Mouse (Mus musculus): Measurements from ENCODE around the gene Ficd. TPM values are rescaled to one million over a fixed set of nuclear protein-coding genes. Genes with fewer than 3 reads are reported as not detected.

The Ficd gene
- total RNA-seq, 2 experiments from 2014 or later, result 8.2 to 9.4 TPM

DNA sequence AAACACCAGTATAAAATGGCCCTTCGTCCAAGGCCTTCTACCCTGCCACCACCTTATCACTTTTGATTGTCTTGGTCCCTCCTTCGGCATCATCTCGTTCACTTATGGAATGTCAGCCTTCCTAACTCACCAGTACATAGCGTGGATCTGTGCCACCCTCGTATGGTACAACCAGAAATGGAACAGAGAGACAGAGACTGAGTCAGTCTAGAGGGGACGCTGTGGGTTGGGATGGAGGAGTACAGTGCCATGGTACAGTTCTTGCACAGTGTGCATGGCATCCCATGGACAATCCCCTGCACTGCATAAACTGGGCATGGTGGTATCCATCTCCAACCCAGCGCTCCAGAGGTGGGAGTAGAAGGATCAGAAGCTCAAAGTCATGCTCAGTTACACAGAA is 6.9 kb upstream of the Ficd start:
- DNase-seq (ENCODE audit: low spot score in 2 of 2), result no peak

DNA sequence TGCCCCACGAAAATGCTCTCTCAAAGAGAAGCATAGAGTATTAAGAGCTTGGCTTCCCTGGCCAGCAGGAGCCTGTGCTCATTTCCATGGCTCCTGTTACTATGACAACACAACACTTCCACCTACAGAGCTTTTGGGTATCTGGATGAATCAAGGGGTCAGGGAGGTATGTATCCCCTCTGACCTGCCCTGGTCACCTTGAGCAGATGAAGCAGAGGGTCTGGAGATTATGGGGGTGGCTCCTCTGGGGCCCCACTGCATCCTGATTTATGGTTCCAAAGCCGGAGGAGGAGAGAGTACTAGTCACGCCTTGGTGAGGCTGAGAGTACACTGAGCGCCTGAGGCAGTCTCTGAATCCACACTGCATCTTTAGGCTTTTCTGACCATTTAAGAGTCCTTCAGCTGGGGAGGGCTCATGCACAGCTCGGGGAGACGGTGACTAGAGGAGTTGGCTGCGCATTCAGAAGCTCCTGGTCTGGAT is 4.9 kb upstream of the Ficd start:
- no peak for DNase-seq (ENCODE audit: low spot score in 2 of 2)

DNA sequence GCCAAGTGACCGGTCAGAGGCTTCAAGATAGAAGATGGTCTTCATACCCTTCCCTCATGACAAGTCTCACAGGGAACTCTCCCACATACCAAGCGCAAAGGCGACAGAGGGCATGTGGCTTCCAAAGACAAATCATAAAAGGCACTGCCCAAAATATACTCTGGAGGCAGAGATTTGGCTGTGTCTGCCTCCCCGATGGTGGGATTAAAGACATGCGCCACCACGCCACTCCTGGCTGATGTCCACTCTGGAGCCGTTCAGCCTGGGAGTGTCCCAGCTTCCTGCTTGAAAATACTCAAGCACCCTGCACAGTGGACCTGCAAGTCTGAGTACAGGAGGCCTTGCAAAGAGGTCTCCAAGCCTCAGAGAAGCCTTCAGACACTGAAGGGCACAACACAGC is 4.4 kb upstream of the Ficd start:
- DNase-seq (ENCODE audit: low spot score in 2 of 2), result no peak

DNA sequence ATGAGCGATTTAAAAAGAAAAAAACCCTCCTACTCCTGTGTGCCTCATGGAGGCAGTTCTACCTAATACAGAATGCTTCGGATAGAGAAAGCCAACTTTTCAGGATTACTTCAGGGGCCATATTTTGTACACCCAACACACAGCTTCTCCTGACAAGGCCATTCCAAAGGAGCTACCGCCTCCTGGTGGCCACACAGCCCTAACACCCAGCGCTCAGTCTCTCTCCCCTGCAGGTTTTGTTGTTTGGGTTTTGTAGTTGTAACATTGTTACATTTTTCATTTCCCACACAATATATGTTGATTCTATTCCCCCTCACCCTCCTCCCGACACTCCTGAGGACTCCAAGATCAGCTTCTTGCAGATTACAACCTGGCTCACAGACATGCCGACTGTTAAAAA is 3.4 kb upstream of the Ficd start:
- peak; percentile 72 to 79 for DNase-seq (ENCODE audit: low spot score in 2 of 2)

DNA sequence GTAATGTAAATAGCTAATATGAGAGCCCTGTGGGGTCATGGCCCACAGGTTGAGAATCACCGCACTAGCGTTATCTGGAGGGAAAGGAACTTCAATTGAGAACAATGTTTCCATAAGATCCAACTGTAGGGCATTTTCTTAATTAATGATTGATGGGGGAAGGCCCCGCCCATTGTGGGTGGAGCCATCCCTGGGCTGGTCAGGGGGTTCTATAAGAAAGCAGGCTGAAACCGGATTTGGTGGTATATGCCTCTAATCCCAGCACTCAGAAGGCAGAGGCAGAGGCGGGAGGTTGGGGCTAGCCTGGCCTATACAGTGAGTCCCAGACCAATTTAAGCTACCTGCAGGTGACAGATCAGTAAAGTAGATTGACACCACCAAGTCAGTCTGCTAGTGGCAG is 1.2 kb upstream of the Ficd start:
- no peak for DNase-seq (ENCODE audit: low spot score in 2 of 2)

DNA sequence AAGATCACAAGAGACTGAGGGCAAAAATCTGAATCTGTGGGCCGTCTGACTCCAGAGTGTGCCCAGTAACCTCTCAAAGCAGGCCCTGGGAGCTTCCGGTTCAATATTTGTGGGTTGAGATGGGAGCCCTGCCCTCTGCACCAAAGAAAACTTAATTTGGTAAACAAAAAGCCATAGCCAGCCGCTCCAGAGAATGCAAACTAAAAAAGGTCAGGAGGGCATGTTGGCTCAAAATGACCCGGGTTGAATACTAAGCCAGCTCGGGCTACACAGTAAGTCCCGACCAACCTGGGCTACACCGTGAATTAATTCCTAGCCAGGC is 619 bp upstream of the Ficd start:
- DNase-seq (ENCODE audit: low spot score in 2 of 2), result no peak

DNA sequence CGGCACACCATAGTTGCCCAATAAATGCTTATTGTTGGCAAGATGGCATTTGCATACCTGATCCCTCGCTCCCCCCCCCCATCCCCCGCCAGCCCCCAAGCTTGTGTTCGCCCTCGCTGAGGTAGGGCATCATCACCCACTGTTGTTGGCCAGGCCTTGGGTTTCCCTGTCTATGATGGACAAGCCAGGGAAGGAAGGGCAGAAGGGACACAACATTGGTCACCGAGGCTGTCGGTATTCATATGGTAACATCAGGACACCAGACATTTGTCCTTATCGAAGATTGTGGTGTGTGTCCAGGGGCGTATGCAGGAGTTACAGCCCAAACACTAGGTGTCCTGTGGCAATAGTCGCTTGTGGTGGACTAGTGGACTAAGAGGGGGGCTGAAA is 505 bp downstream of the Ficd start:
- DNase-seq (ENCODE audit: low spot score in 2 of 2), result no peak

DNA sequence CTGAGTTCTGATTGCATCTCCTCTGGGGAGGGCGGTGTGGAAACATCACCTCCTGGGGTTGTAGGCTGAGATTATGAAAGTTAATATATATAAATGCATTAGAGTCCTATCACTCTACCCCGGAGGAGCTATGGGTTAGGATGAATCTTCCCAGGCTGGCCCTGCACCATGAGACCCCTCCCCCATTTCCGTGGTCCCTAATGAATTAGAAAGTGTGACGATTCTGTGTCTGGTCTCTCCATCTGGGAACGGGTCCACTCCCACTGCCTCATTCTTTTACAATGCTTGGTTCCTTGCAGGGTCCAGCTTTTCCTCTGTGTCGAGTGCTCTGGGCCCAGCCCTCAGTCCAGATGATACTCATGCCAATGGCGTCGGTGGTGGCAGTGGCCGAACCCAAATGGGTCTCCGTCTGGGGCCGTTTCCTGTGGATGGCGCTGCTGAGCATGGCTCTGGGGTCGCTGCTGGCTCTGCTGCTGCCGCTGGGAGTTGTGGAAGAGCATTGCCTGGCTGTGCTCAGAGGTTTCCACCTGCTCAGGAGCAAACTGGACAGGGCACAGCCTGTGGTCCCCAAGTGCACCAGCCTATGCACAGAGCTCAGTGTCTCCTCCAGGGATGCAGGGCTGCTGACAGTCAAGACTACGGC is 1.0 kb downstream of the Ficd start:
- no peak for DNase-seq (ENCODE audit: low spot score in 2 of 2)

DNA sequence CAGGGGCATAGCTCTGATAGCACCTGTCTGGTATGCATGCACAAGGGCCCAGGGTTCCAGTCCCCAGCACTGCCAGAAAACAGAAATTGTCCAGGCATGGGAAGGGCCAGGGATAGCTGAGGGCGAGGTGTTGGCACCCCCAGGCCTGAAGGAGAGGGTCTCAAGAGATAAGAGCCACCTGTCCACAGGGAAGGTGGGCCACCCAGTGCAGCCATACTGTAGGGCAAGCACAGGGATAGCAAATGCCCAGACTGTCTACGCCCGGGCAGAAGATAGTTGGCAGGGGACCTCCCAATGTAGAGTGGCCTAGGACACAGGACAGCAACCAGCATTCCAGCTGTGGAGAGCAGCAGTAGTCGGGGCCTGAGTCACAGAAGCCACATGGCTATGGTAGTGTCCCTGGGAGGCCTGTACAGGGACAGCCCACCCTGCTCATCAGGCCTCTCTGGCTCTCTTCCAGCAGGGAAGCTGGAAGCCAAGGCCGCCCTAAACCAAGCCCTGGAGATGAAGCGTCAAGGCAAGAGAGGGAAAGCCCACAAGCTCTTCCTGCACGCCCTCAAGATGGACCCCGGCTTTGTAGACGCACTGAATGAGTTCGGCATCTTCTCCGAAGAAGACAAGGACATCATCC is 2.1 kb downstream of the Ficd start:
- no peak for DNase-seq (ENCODE audit: low spot score in 2 of 2)

DNA sequence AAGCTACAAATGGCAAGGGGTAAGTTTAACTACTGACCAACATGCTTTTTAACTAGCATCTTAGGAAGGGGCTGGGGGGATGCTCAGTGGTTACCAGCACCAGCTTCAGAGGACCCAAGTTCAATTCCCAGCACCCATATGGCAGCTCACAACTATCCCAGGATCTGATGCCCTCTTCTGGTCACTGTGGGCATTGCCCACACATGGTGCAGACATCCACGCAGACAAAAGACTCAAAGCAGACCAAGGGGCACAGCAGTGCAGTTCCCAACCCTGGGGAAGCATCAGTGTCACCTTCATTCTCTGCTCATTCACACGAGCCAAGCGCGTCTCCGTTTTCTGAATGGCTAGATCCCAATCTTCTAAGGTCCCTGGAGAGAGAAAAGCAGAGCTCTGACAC is 12.0 kb downstream of the Ficd start:
- no peak for DNase-seq (ENCODE audit: low spot score in 2 of 2)

DNA sequence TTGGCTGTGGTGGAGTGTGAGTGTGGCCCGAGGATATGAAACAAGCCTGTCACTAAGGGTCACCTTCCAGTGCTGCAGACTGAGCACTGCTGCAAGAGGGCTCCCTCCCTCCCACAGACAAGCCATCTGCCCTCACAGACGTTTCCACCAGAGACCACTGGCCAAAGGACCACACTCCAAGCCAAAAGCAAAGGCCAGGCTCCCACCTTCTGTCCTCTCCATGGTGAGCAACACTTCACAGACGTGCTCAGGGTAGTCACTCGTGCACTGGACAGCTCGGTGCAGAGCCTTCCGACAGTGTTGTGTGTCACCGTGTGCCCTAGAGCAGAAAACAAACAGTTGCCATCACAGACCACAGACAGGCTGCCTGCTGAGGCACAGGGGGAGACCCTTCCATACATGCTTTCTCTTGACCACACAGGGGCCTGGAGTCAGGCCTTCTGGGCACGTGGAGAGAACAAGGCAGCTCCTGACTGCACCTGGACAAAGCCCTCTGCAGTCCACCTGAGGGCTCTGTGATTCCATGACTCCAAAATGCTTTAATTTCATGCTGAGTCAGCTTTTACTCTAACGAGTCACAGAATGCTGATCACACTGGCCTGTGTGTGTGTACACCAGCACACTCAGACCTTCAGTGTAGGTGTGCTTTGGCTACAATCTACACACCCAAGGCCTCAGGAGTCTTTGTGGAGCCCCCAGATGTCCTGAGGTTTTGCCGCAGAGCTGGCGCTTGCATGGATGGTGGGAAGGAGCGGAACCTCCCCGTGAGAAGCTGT is 13.1 kb downstream of the Ficd start:
- no peak for DNase-seq (ENCODE audit: low spot score in 2 of 2)

DNA sequence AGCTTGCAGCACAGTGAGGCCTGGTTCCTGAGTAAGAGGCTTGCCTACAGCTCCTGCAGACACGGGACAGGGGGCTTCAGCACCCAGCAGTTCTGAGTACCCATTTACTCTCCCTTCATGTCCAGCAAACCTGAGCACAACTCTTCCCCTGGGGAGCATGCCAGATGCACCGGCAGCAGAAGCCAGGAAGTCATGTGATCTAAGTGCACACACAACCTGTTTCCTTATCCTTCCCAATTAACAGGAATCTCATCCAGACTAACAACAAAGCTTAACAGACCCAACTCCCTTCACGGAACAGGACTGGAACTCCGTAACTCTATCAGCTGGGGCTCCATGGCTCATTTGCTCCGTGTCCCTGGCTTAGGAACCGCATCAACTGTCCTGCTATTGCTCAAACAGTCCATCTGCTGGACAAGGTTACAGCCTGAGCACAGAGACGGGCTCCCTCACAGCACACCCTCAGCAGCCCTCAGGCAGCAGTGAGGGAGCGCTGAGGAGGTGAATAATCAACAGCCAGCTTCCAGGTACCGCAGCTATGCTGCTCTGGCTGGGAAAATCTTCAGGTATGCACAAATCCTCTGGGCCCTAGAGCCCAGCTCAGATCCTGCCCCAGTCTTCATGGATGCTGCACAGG is 16.0 kb downstream of the Ficd start:
- no peak for DNase-seq (ENCODE audit: low spot score in 2 of 2)

DNA sequence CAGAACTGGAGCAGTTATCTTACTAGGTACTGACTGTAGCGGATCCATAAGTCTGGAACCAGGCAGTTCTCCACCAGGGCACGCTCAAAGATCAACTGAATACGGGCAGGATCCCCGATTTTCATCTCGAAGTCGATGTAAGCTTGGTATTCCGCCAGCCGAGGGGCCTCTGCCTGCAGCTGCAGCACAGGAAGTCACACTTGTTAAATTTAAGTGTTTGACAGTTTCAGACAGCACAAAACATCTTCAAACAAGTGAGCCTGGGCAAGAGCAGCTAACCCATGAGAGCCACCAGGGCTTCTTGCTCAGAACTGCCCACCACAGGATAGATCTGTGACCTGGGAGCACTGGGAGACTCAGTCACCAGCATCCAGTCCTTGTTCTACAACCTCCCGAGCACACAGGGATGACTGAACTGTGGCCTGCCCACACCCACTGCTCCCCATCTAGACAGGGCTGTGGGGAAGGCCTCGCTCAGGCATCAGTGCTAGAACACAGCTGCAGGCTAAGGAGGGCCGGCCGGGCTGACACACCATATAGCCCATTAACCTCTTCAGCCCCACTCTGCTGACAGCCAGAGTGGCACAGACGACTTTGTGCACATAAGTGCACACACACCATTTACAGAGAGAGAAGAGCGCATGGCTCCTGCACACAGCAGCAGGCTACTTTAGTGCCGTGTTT is 19.9 kb downstream of the Ficd start:
- DNase-seq (ENCODE audit: low spot score in 2 of 2), result no peak

DNA sequence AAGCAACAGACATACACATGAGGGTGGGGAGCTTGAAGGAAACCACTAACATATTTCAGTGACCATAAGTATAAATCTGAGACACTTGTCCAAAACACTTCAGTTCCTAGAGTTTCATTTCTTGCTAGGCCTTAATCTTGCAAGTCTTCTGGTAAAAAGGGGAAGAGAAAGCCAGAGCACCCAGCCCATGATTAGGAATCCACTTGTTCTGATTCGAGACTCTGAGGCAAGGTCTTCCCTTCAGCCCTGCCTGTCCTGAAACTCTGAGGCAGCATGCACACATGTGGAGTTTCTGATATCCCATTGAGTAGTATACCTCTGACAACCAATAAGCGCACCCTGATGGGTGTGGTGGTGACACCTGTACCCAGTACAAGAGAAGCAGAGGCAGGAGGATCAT is 26.0 kb downstream of the Ficd start:
- no peak for DNase-seq (ENCODE audit: low spot score in 2 of 2)

DNA sequence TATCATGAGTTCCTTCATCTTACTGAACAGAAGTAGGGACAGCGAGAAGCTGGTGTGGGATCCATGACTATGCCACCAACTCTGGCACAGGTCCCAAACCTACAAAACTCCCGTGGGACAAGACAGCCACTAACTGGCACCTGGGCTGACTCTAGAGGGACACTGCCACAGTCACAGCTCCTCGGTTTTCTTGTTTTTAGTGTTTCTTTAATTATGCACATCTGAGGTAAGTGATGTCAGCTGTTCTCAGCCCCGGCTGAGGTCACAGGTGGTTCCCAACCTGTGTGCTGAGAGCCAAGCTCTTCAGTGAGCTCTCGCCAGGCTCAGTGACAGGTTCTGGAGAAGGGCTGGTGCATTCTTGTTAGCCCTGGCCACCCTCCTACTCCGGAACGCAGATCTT is 28.8 kb downstream of the Ficd start:
- DNase-seq (ENCODE audit: low spot score in 2 of 2), result no peak

DNA sequence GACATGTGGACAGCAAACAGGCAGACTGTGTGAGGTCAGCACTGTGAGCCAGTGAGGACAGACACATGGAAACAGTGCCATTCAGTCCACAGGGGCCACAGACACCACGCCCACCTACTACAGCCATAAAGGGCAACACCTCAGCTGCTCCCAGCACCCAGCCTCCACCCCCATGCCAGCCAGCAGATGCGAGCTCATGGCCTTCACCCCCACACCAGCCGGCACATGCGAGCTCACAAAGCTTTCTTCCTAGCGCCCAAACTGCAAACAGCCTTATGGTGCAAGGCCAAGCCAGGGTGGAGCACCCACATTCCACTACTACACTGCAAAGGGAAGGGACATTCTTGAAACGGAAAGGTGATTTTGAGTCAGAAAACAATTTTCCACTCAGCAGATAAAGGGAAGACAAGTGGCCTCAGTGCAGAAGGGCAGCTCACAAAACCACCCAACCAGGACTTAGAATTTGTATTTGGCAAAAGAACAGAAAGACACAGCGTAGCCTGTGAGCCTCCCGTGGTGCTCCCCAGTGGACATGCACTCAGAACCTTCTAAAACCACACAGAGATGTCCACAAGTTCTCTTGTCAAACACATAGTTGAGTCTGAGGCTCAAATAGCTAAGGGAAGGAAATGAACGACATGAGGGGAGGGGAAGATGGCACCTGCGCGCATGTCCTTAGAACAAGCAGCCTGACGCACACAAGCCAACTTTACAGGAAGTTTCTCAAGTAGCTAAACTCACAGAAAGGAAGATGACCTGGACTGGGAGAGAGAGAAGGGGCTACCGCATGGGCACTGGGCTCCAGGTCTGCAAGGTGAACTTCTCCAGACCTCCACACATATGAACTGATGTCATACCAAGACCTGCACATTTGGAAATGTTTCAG is 30.3 kb downstream of the Ficd start:
- no peak for DNase-seq (ENCODE audit: low spot score in 2 of 2)

DNA sequence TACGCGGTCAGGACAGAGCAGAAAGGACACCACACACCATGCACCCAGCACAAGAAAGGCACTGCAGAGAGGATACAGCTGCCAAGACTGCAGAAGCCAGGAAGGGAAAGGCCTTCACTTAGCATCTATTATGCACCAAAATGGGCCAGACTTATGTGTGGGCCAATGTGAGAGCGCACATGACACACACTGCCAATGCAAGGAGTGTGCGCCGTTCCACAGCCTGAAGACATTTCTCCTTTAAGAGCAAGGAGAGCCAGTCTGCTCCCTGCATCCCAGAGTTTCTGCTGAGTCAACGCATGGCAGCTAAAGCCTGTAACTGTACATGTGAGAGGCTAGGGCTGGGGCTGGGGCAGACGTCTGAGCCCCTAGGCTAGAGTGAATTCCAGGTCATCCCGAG is 33.2 kb downstream of the Ficd start:
- no peak for DNase-seq (ENCODE audit: low spot score in 2 of 2)

DNA sequence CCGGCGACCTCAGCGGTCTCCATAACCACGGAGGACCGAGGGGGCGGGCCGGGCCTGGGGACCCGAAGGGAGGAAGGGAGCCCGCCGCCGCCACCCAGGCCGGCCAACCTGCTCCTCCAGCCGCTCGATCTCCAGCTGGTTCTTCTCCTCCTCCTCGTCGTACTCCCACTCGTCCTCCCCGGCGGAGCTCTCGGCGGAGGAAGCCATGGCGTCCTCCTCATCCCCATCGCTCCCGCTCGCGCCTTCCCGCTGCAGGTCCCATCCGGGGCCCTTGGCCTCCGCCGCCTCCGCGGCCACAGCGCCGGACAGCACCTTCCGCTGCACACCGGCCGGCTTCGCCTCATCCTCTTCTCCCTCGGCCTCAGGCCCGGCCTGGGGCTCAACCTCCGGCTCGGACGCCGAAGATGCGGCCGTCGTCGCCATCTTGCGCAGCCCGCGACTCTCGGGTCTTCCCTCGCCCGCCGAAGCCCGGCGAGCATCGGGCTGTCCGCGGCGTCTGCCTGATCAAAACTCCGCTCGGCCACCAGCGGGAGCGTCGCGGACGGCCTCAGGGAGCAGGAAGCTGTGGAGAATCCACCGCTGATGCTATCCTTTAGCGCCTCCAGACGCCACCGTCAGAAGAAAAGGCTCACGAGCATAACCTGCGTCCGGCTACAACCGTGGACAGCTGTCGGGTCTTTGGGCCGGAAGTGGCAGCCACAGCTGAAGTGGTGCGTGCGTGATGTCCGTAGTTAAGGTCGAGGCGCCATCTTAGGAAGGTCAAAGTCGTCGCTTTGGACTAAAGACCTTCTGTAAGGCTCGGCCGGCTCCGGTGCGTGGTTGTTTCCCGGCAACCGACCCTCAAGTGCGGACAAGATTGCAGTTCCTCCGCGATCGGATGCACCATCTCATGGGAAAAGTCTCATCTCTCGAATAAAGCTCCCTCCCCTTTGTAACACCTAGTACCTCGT is 35.9 kb downstream of the Ficd start:
- peak; percentile 84 to 87 for DNase-seq (ENCODE audit: low spot score in 2 of 2)

DNA sequence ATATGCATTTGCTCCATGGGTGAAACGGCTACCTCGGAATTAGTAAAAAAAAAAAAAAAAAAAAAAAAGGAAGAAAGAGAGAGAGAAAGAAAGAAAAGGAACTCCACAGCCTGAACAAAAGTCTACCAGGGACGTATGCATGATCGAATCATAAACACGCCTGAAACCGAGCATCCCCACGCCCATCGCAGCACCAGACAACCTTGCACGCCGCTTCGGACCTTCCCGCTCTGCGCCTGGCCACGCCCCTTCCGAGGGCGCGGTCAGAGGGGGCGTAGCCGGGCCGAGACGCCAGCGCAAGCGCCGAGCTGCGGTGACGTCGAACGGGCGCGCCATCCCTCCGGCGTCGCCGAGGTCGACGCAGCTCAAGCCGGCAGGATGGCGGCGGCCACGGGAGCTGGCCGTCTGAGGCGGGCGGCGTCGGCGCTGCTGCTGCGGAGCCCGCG is 36.9 kb downstream of the Ficd start, which contains the start of the genes Sart3 and Iscu:
Gene Sart3, minus strand, starts transcription at position 61 of the 446 bp plus-strand sequence.
Gene Iscu, plus strand, starts transcription at position 299 of the 446 bp plus-strand sequence.
- peak; percentile 92 to 95 for DNase-seq (ENCODE audit: low spot score in 2 of 2)
